Mouse (Mus musculus) forebrain, embryonic 11.5 days (tissue): ENCODE measurements around the gene Plekhm2. TPM values are rescaled to one million over a fixed set of nuclear protein-coding genes. Genes with fewer than 3 reads are reported as not detected.

ENCODE experiments used
- ATAC-seq: fragments of 200-750 bp; cut with Nextera tagmentation; replicated peaks from 2 replicates; pipeline ENCODE4 v1.8.0; 2017; ENCODE audit warnings: moderate TSS enrichment; ENCODE audit not compliant: low FRiP score
- DNase-seq: peaks from one replicate; pipeline ENCODE4 v3.0.0-alpha.2; 2017; ENCODE audit warnings: low spot score
- H3K27ac ChIP-seq: fragments of 300-500 bp; sonication (generic); 2 replicates; pipeline ENCODE4 v1.5.1; 2014; ENCODE audit warnings: low read depth, low read length
- H3K27me3 ChIP-seq: fragments of 300-500 bp; sonication (generic); 2 replicates; pipeline ENCODE4 v1.6.1; 2014; ENCODE audit warnings: mild to moderate bottlenecking, low read length, mixed read lengths; ENCODE audit not compliant: control insufficient read depth, insufficient read depth
- H3K36me3 ChIP-seq: fragments of 300-500 bp; sonication (generic); 2 replicates; pipeline ENCODE4 v1.6.1; 2014; ENCODE audit warnings: mild to moderate bottlenecking, low read length, moderate library complexity, mixed read lengths; ENCODE audit not compliant: control insufficient read depth, insufficient read depth
- H3K4me1 ChIP-seq: fragments of 300-500 bp; sonication (generic); replicated peaks from 2 replicates; pipeline ENCODE4 v1.6.1; 2014; ENCODE audit warnings: low read length, mixed read lengths; ENCODE audit not compliant: control insufficient read depth, insufficient read depth
- H3K4me2 ChIP-seq: fragments of 300-500 bp; sonication (generic); 2 replicates; pipeline ENCODE4 v1.6.1; 2014; ENCODE audit warnings: low read depth, mild to moderate bottlenecking, low read length, moderate library complexity, mixed read lengths; ENCODE audit not compliant: severe bottlenecking
- H3K4me3 ChIP-seq: fragments of 300-500 bp; sonication (generic); 2 replicates; pipeline ENCODE4 v1.5.1; 2014; ENCODE audit warnings: low read depth, low read length
- H3K9ac ChIP-seq: fragments of 300-500 bp; sonication (generic); 2 replicates; pipeline ENCODE4 v1.6.1; 2014; ENCODE audit warnings: low read length
- H3K9me3 ChIP-seq: fragments of 300-500 bp; sonication (generic); 2 replicates; pipeline ENCODE4 v1.6.1; 2016; ENCODE audit warnings: low read length, mixed read lengths; ENCODE audit not compliant: control insufficient read depth
- WGBS: fragments of 180-500 bp; shearing (Covaris S2); extraction: QIAGEN DNeasy Blood & Tissue Kit; methylation state at CpG from one replicate; pipeline ENCODE4 v1.1.7; 2014; 5-methylcytosine and 5-hydroxymethylcytosine counted together
- polyA plus RNA-seq: library from polyadenylated mRNA; unstranded; fragments of >200 nt; fragmentation: Nextera tagmentation; extraction: Ambion mirVana; gene quantifications from 2 replicates; pipeline ENCODE4 v1.2.1, GENCODE M21; 2014

Plekhm2 gene
- polyA plus RNA-seq, 1 experiment from 2014 or later = 4.6 TPM

DNA sequence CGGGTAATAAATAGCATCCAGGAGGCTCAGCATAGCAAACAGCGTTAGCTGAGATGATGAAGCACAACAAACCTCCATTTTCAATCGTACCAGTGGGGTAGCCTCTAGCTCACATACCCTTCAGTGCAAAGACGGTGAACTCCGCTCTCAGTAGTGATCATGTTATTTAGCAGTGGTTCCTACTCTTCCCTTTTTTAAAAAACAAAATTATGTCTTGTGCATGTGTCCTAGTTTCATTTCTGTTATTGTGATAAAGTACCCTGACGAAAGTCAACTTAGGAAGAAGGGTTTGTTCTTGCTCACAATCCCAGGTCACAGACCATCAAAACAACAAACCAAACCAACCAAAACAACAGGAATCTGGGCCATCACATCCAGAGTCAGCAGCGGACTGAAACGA, 18.7 kb downstream of the Plekhm2 start:
- Histone ChIP-seq H3K4me2 (no peak overlapping the region), H3K4me1 (no peaks in the 10 kb centered on the region), H3K4me3 (no peak overlapping the region), H3K27ac (no peak overlapping the region), H3K27me3 (no peaks in the 10 kb centered on the region), H3K36me3 (peaks cover 1% of the 10 kb centered on the region; the same call in 1 of the 2 replicates), H3K9me3 (no peaks in the 10 kb centered on the region), H3K9ac (no peak overlapping the region)
- ATAC-seq (no peak), DNase-seq (no peak)
- 93% methylated on average over 8 of the region's 8 CpGs for WGBS

- no peaks in the 10 kb centered on the region for H3K9me3 ChIP-seq
- no peak for ATAC-seq
- no peak for DNase-seq
- H3K36me3 ChIP-seq = peaks cover 3% of the 10 kb centered on the region; the same call in 1 of the 2 replicates
- no peak overlapping the region for H3K4me2 ChIP-seq
- H3K4me3 ChIP-seq = no peak overlapping the region
- no peaks in the 10 kb centered on the region for H3K4me1 ChIP-seq
- H3K9ac ChIP-seq = no peak overlapping the region
- no peak overlapping the region for H3K27ac ChIP-seq
- WGBS = 73% methylated on average over 7 of the region's 7 CpGs
- H3K27me3 ChIP-seq = no peaks in the 10 kb centered on the region
Measured at GRCm38 (mm10) chr4:141643118-141643855, 21.4 kb downstream of the Plekhm2 start.

- no peak overlapping the region for H3K9ac ChIP-seq
- ATAC-seq = no peak
- H3K9me3 ChIP-seq = no peaks in the 10 kb centered on the region
- no peak overlapping the region for H3K4me2 ChIP-seq
- H3K27me3 ChIP-seq = no peaks in the 10 kb centered on the region
- H3K4me3 ChIP-seq = no peak overlapping the region
- WGBS = 91% methylated on average over 25 of the region's 25 CpGs
- H3K4me1 ChIP-seq = no peaks in the 10 kb centered on the region
- H3K36me3 ChIP-seq = peaks cover 3% of the 10 kb centered on the region; the same call in 1 of the 2 replicates
- no peak for DNase-seq
- H3K27ac ChIP-seq = no peak overlapping the region
Measured at GRCm38 (mm10) chr4:141641961-141642811, 22.5 kb downstream of the Plekhm2 start.

- Histone ChIP-seq H3K4me3 (no peak overlapping the region), H3K9me3 (no peaks in the 10 kb centered on the region), H3K9ac (no peak overlapping the region), H3K4me1 (no peaks in the 10 kb centered on the region), H3K36me3 (peaks cover 3% of the 10 kb centered on the region; the same call in 1 of the 2 replicates), H3K27me3 (no peaks in the 10 kb centered on the region), H3K27ac (no peak overlapping the region), H3K4me2 (no peak overlapping the region)
- DNase-seq (no peak), ATAC-seq (no peak)
- 87% methylated on average over 7 of the region's 7 CpGs for WGBS
Measured at GRCm38 (mm10) chr4:141641353-141641771, 23.3 kb downstream of the Plekhm2 start.

DNA sequence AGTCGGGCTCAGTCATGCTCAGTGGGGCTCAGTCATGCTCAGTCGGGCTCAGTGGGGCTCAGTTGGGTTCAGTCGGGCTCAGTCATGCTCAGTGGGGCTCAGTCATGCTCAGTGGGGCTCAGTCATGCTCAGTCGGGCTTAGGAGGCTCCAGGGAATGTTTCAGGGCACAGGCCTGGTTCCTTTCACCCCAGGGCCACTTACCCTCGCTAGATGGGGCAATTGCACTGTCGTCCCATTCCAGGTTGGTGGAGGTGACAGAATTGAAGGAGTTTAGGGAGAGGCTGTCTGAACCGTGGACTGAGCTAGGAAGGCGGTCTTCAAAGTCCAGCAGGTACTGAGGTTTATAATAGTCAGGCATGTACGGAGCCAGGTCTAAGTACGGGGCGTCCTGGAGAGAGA, 25.2 kb downstream of the Plekhm2 start:
- Histone ChIP-seq H3K4me1 (no peaks in the 10 kb centered on the region), H3K27ac (no peak overlapping the region), H3K36me3 (peaks cover 3% of the 10 kb centered on the region; the same call in 1 of the 2 replicates), H3K4me2 (no peak overlapping the region), H3K9ac (no peak overlapping the region), H3K27me3 (no peaks in the 10 kb centered on the region), H3K9me3 (no peaks in the 10 kb centered on the region), H3K4me3 (no peak overlapping the region)
- DNase-seq = no peak
- no peak for ATAC-seq
- WGBS = 64% methylated on average over 11 of the region's 11 CpGs

DNA sequence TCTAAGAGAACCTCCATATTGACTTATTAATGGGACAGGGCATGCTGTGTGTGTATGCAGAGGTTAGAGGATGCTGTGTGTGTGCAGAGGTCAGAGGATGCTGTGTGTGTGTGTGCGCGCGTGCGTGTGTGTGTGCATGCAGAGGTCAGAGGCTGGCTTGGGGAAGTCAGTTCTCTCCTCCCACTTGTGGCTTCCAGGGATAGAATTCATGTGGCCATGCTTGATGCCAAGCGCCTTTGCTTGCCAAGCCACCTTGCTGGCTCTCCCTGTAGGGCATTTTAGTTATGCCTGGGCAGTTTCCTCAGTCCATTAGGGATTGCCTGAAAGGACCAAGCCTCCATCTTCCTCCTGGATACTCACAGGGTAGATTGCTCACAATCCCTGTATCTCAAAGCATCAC, 28.0 kb downstream of the Plekhm2 start:
- no peak for DNase-seq
- Histone ChIP-seq H3K4me2 (no peak overlapping the region), H3K4me1 (no peaks in the 10 kb centered on the region), H3K27ac (no peak overlapping the region), H3K9ac (no peak overlapping the region), H3K36me3 (peaks cover 12% of the 10 kb centered on the region), H3K27me3 (no peaks in the 10 kb centered on the region), H3K4me3 (no peak overlapping the region), H3K9me3 (no peaks in the 10 kb centered on the region)
- 95% methylated on average over 5 of the region's 5 CpGs for WGBS
- no peak for ATAC-seq

- WGBS = 86% methylated on average over 9 of the region's 9 CpGs
- Histone ChIP-seq H3K4me2 (no peak overlapping the region), H3K36me3 (peaks cover 13% of the 10 kb centered on the region), H3K27me3 (no peaks in the 10 kb centered on the region), H3K9ac (no peak overlapping the region), H3K9me3 (no peaks in the 10 kb centered on the region), H3K27ac (no peak overlapping the region), H3K4me3 (no peak overlapping the region), H3K4me1 (no peaks in the 10 kb centered on the region)
- ATAC-seq (no peak), DNase-seq (no peak)
Measured at GRCm38 (mm10) chr4:141635991-141636390, 28.7 kb downstream of the Plekhm2 start.

- no peak overlapping the region for H3K9ac ChIP-seq
- peaks cover 11% of the 10 kb centered on the region for H3K36me3 ChIP-seq
- no peaks in the 10 kb centered on the region for H3K4me1 ChIP-seq
- WGBS = 95% methylated on average over 21 of the region's 21 CpGs
- no peaks in the 10 kb centered on the region for H3K9me3 ChIP-seq
- DNase-seq = no peak
- no peak for ATAC-seq
- H3K27ac ChIP-seq = no peak overlapping the region
- H3K4me2 ChIP-seq = no peak overlapping the region
- no peak overlapping the region for H3K4me3 ChIP-seq
- no peaks in the 10 kb centered on the region for H3K27me3 ChIP-seq
Measured at GRCm38 (mm10) chr4:141632111-141632873, 32.4 kb downstream of the Plekhm2 start.
